Mouse (Mus musculus) E14TG2a.4 (cell line): ENCODE results near the gene Speg.

Source experiments
- CTCF ChIP-seq: conservative IDR thresholded peaks from 2 replicates; pipeline ENCODE4 v1.5.1; 2014; ENCODE audit warnings: low read length
- POU5F1 ChIP-seq: IDR thresholded peaks from 2 replicates; pipeline ENCODE4 v1.6.1; 2014; ENCODE audit warnings: low read length, borderline replicate concordance

DNA sequence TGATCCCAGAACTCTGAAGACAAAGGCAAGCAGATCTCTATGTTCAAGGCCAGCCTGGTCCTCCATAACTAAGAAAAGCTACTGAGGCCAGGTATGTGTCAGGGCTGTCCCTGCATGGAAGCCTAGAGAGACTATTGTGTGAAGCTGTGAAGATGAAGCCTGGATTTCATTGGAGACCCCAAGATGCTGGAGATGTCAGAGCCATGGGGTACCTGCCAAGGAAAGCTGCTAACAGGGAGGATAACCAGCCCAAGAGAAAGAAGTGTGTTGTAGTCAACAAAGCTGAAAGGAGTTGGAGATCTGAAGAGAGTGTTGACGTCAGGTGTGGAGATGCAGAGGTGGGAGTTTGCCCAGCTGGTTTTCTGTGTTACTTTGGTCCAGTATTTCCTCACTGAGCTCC lies 43.8 kb upstream of the Speg start:
- TF ChIP-seq CTCF (no peak), POU5F1 (no peak)
